ENCODE assay signal across 9 mouse cellular contexts in the genomic region with DNA sequence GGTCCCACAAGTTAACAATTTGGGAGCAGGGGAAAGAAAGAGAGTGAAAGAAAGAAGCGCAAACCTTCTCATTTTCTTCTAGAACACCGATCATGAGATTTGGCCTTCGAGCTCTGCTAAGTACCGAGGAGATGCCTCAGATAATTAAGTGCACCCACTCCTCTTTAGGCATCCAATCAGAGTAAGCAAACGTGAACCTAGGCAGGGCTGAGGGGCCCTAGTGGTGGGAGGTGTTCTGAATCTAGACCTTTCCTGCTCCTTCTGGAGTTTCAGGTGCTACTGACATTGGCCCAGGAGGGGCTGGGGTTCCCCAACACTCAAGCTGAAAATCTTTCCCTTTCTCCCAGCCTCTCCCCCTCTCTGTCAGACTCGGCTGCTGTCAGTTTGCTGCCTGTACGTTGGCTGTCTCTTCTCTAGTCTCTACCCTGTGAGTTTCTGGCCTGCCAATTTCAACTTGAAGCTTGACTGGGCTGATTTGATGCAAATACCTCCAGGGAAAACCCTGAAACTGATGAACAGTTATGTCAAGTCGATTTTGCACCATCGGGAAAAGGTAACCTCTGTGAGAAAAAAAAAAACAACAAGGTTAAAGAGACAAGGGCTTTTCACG. TPM values are rescaled to one million over a fixed set of nuclear protein-coding genes. Genes with fewer than 3 reads are reported as not detected.
DNase-seq lines count a peak whose midpoint lies in the region; ATAC-seq and TF ChIP-seq lines count a peak whose summit lies in the region.
"Had no signal": no experiment of that assay in that cellular context is flagged by ENCODE, and none has a peak within 500 bp of the region (broad histone marks: within the 10 kb centered on the region; RNA-seq: fewer than 3 reads in every experiment).

No protein-coding gene starts in this region.

- TF ChIP-seq POLR2A in brain, embryonic 14.5 days (IDR thresholded peaks at IDR 0.05; ENCODE audit: borderline replicate concordance, extremely low read depth, insufficient read depth, insufficient read length, poor library complexity, severe bottlenecking), result no peak

- intact Hi-C loops in heart, postnatal 10 days (cut with DNase I), result no loop called here

- H3K4me2 ChIP-seq in heart, embryonic 15.5 days, result peak overlapping the region; percentile 30
- peak overlapping the region; percentile 29 for H3K4me2 ChIP-seq in forebrain, embryonic 14.5 days (ENCODE audit: low read length)
- peak overlapping the region; percentile 24 for H3K4me2 ChIP-seq in midbrain, embryonic 14.5 days (ENCODE audit: low read length)

- H3K4me1 ChIP-seq in heart, embryonic 15.5 days (replicated peaks), result peaks cover 66% of the 10 kb centered on the region
- H3K4me1 ChIP-seq in forebrain, embryonic 14.5 days (ENCODE audit: control insufficient read depth, insufficient read depth, low read length), result peaks cover 60% of the 10 kb centered on the region
- H3K4me1 ChIP-seq in midbrain, embryonic 14.5 days (ENCODE audit: control insufficient read depth, insufficient read depth, low read length), result peaks cover 75% of the 10 kb centered on the region

- H3K27me3 ChIP-seq in heart, embryonic 15.5 days, result no peaks in the 10 kb centered on the region
- no peaks in the 10 kb centered on the region for H3K27me3 ChIP-seq in forebrain, embryonic 14.5 days (replicated peaks; ENCODE audit: control insufficient read depth, insufficient read depth, low read length)
- H3K27me3 ChIP-seq in midbrain, embryonic 14.5 days (ENCODE audit: control insufficient read depth, insufficient read depth, low read length), result no peaks in the 10 kb centered on the region

- TF ChIP-seq CTCF in brain, embryonic 14.5 days (IDR thresholded peaks at IDR 0.05; ENCODE audit: borderline replicate concordance, extremely low read depth, insufficient read depth, insufficient read length), result no peak

- no peak overlapping the region for H3K4me3 ChIP-seq in heart, embryonic 15.5 days
- H3K4me3 ChIP-seq in forebrain, embryonic 14.5 days (ENCODE audit: low read depth, low read length), result no peak overlapping the region
- H3K4me3 ChIP-seq in midbrain, embryonic 14.5 days (replicated peaks; ENCODE audit: low read depth, low read length), result no peak overlapping the region

- H3K9ac ChIP-seq in heart, embryonic 15.5 days, result no peak overlapping the region
- H3K9ac ChIP-seq in forebrain, embryonic 14.5 days (ENCODE audit: low read length), result peak overlapping the region; percentile 29; the same call in 1 of the 2 replicates
- H3K9ac ChIP-seq in midbrain, embryonic 14.5 days (replicated peaks; ENCODE audit: low read length), result no peak overlapping the region; the same call in 1 of the 2 replicates
- H3K9ac ChIP-seq: liver, embryonic 14.5 days had no signal

- 35% methylated on average over 10 of the region's 10 CpGs for WGBS in heart, embryonic 15.5 days
- WGBS in forebrain, embryonic 14.5 days, result 18% methylated on average over 10 of the region's 10 CpGs
- 7% methylated on average over 10 of the region's 10 CpGs for WGBS in midbrain, embryonic 14.5 days

- H3K27ac ChIP-seq in heart, embryonic 15.5 days, result peak overlapping the region; percentile 33
- peak overlapping the region; percentile 61 for H3K27ac ChIP-seq in forebrain, embryonic 14.5 days (ENCODE audit: low read depth, low read length)
- peak overlapping the region; percentile 55 for H3K27ac ChIP-seq in midbrain, embryonic 14.5 days (replicated peaks; ENCODE audit: low read depth, low read length)
- H3K27ac ChIP-seq: liver, embryonic 14.5 days had no signal

- H3K9me3 ChIP-seq in heart, embryonic 15.5 days (replicated peaks), result no peaks in the 10 kb centered on the region
- H3K9me3 ChIP-seq in forebrain, embryonic 14.5 days (replicated peaks; ENCODE audit: control insufficient read depth, low read length), result no peaks in the 10 kb centered on the region
- no peaks in the 10 kb centered on the region for H3K9me3 ChIP-seq in midbrain, embryonic 14.5 days (ENCODE audit: control insufficient read depth, low read length)

- H3K36me3 ChIP-seq in heart, embryonic 15.5 days, result peaks cover 4% of the 10 kb centered on the region; the same call in 1 of the 2 replicates
- peaks cover 6% of the 10 kb centered on the region; the same call in 1 of the 2 replicates for H3K36me3 ChIP-seq in forebrain, embryonic 14.5 days (ENCODE audit: control insufficient read depth, insufficient read depth, low read length)
- H3K36me3 ChIP-seq in midbrain, embryonic 14.5 days (ENCODE audit: control insufficient read depth, insufficient read depth, low read length), result no peaks in the 10 kb centered on the region

- no peak for ATAC-seq in heart, embryonic 15.5 days (replicated peaks; ENCODE audit: insufficient number of reproducible peaks, insufficient read depth, low FRiP score, low read depth)
- ATAC-seq in forebrain, embryonic 14.5 days, result peak; percentile 37
- ATAC-seq in midbrain, embryonic 14.5 days (ENCODE audit: low FRiP score, low TSS enrichment), result no peak

- no peak for DNase-seq in heart, postnatal 10 days
- DNase-seq in brain, embryonic 14.5 days (ENCODE audit: low read depth), result peak; percentile 81
- no peak for DNase-seq in forebrain, embryonic 14.5 days (ENCODE audit: low spot score)
- peak; percentile 58 for DNase-seq in midbrain, embryonic 14.5 days
- DNase-seq in thymus, postnatal 25 days, result no peak
- DNase-seq in layer of hippocampus, adult 18-20 months (ENCODE audit: low spot score in 2 of 2), result no peak
- DNase-seq in cerebellum, adult 9-10 months, result no peak

RNA-seq across cellular contexts. Expression of gene Zeb2, which starts 20.5 kb away (rescaled TPM):
- 21.4 and 28.7 TPM in 2 replicates for polyA plus RNA-seq in heart, embryonic 15.5 days (2015; fragmentation: Nextera tagmentation; extraction: Ambion mirVana)
- total RNA-seq in heart, postnatal 10 days (2021), result 10 to 100 TPM; 62.7 to 77.7 TPM
- 33.3 and 46.5 TPM in 2 replicates for polyA plus RNA-seq in brain, embryonic 14.5 days (2012; rRNA removed)
- 70.6 and 87.0 TPM in 2 replicates for polyA plus RNA-seq in forebrain, embryonic 14.5 days (2014; fragmentation: Nextera tagmentation; extraction: Ambion mirVana)
- 25.5 and 32.3 TPM in 2 replicates for polyA plus RNA-seq in midbrain, embryonic 14.5 days (2014; fragmentation: Nextera tagmentation; extraction: Ambion mirVana)
- total RNA-seq in layer of hippocampus, adult 18-20 months (2021), result 100 to 1,000 TPM; 381 to 385 TPM

Comparison
In these comparisons a context has a peak if more than half of its experiments do, and no peak if none do; other contexts are left out.
1. DNase-seq: peak in brain, embryonic 14.5 days (single experiment) and midbrain, embryonic 14.5 days (single experiment); none in heart, postnatal 10 days (0 of 2), forebrain, embryonic 14.5 days (single experiment), thymus, postnatal 25 days (single experiment), layer of hippocampus, adult 18-20 months (0 of 2) and cerebellum, adult 9-10 months (single experiment).
2. Peak in every context shown above with its lines, with median percentiles within 50 percentile points of each other: H3K27ac ChIP-seq and H3K4me2 ChIP-seq.